15 mouse cellular contexts compared by ENCODE assay signal in the genomic region with DNA sequence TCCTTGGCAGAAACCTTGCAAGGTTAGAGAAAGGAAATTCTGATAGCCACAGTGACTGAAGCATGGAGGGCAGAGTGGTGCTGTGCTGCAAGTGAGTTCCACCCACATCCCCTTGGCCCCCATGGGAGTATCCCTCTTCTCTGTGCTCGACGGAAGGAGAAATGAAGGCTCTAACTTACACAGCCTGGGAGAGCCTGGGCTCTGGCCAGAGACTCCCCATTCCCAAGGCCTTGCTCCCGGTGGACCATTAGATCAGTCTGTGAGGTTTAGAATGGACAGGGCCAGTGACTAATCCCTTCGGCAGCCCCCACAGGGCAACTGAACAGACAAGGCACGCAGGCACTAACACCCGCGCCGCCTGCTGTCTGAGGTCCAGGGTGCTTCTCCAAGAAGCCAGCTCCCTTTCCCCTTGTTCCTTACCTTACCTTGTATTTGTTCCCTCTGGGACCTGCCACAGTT. TPM values are rescaled to one million over a fixed set of nuclear protein-coding genes. Genes with fewer than 3 reads are reported as not detected.
DNase-seq lines count a peak whose midpoint lies in the region; TF ChIP-seq lines count a peak whose summit lies in the region.
"Had no signal": no experiment of that assay in that cellular context is flagged by ENCODE, and none has a peak within 500 bp of the region (broad histone marks: within the 10 kb centered on the region; RNA-seq: fewer than 3 reads in every experiment).

No protein-coding gene starts in this region.

- TF ChIP-seq POLR2A in bone marrow macrophage, adult 2 months (IDR thresholded peaks at IDR 0.05; ENCODE audit: borderline replicate concordance, low read depth, low read length): no peak

- DNase-seq in gastrocnemius, adult 18-20 months (ENCODE audit: low spot score): peak; percentile 61
- DNase-seq in gastrocnemius, postnatal 10 days: no peak
- peak; percentile 73 for DNase-seq in 3134 (ENCODE audit: extremely low read depth, insufficient read length, low spot score)
- DNase-seq in heart, postnatal 25 days (ENCODE audit: low spot score): peak; percentile 14
- DNase-seq in cerebellum, postnatal 14 days: no peak
- no peak for DNase-seq in kidney, adult 9 months
- no peak for DNase-seq in kidney, adult 8-10 months
- DNase-seq: B cell, adult 2 months; lung, postnatal 36 days; thymus, adult 2 months had no signal

- intact Hi-C loops in heart, postnatal 25 days (cut with DNase I): no loop called here

- peak overlapping the region; percentile 48 for H3K27ac ChIP-seq in bone marrow macrophage, adult 2 months (ENCODE audit: insufficient read depth, low read depth, low read length)
- H3K27ac ChIP-seq: embryonic facial prominence, embryonic 15.5 days; left cerebral cortex, adult 2 months; midbrain, embryonic 15.5 days; neural tube, embryonic 13.5 days had no signal

- H3K4me1 ChIP-seq in bone marrow macrophage, adult 2 months (ENCODE audit: control insufficient read depth, insufficient read depth, low read length): peaks cover 33% of the 10 kb centered on the region
- H3K4me1 ChIP-seq: embryonic facial prominence, embryonic 15.5 days; midbrain, embryonic 15.5 days; neural tube, embryonic 13.5 days had no signal

- TF ChIP-seq CTCF in bone marrow macrophage, adult 2 months (IDR thresholded peaks at IDR 0.05; ENCODE audit: low read depth, low read length): no peak

- H3K4me3 ChIP-seq in bone marrow macrophage, adult 2 months (ENCODE audit: insufficient read depth, low read length): no peak overlapping the region
- H3K4me3 ChIP-seq: embryonic facial prominence, embryonic 15.5 days; left cerebral cortex, adult 2 months; midbrain, embryonic 15.5 days; neural tube, embryonic 13.5 days had no signal

RNA-seq across cellular contexts. Expression of a gene that starts 40.4 kb away (rescaled TPM):
- total RNA-seq in gastrocnemius, adult 18-20 months (2021): 100 to 1,000 TPM; 332 to 386 TPM
- total RNA-seq in gastrocnemius, postnatal 10 days (2021): 100 to 1,000 TPM; 310 to 331 TPM
- polyA plus RNA-seq in bone marrow macrophage, adult 2 months (2012; ENCODE audit: insufficient read depth, insufficient read length, missing spikeins): 346 and 350 TPM in 2 replicates
- total RNA-seq in heart, postnatal 25 days (2021): 100 to 1,000 TPM; 330 to 353 TPM

Comparison
In these comparisons a context has a peak if more than half of its experiments do, and no peak if none do; other contexts are left out.
1. DNase-seq: peak in gastrocnemius, adult 18-20 months (single experiment), 3134 (single experiment) and heart, postnatal 25 days (single experiment); none in gastrocnemius, postnatal 10 days (single experiment), cerebellum, postnatal 14 days (0 of 2), kidney, adult 9 months (single experiment) and kidney, adult 8-10 months (0 of 2).